Mouse (Mus musculus) lung, postnatal 0 days (tissue): ENCODE results near the gene Ror1.
A peak's percentile ranks its signal among the peaks of the same experiment; 100 is the strongest.

Source experiments
- CTCF ChIP-seq: IDR thresholded peaks from 2 replicates; pipeline ENCODE4 v1.5.1; 2016; ENCODE audit warnings: antibody characterized with exemption, mild to moderate bottlenecking
- EP300 ChIP-seq: IDR thresholded peaks from 2 replicates; pipeline ENCODE4 v1.6.1; 2016; ENCODE audit warnings: antibody characterized with exemption, mild to moderate bottlenecking, control low read depth

DNA sequence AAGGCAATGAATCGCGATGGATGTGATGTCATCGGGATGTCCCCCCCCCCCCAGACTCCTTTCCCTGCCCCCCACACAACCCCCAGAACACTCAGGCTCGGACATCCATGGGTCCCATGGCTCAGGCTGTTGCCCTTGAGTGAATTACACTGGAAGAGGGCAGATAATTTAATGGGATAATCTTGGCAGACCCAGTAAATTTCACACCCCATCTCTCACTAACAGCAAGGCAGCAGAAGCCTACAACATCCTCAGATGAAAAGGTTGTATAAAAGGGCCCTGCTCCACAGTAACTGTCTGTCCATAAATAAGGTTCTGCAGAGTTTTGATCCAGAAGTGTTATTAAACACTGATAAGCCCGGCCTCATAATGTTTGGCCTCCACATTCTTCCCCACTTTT is 6.3 kb downstream of the Ror1 start:
- no peak for TF ChIP-seq CTCF
- peak; percentile 58; the same call in 1 of the 2 replicates for TF ChIP-seq EP300
